Mouse (Mus musculus): ENCODE results near the gene Npy5r.
A peak's percentile ranks its signal among the peaks of the same experiment; 100 is the strongest.

Npy5r gene

DNA sequence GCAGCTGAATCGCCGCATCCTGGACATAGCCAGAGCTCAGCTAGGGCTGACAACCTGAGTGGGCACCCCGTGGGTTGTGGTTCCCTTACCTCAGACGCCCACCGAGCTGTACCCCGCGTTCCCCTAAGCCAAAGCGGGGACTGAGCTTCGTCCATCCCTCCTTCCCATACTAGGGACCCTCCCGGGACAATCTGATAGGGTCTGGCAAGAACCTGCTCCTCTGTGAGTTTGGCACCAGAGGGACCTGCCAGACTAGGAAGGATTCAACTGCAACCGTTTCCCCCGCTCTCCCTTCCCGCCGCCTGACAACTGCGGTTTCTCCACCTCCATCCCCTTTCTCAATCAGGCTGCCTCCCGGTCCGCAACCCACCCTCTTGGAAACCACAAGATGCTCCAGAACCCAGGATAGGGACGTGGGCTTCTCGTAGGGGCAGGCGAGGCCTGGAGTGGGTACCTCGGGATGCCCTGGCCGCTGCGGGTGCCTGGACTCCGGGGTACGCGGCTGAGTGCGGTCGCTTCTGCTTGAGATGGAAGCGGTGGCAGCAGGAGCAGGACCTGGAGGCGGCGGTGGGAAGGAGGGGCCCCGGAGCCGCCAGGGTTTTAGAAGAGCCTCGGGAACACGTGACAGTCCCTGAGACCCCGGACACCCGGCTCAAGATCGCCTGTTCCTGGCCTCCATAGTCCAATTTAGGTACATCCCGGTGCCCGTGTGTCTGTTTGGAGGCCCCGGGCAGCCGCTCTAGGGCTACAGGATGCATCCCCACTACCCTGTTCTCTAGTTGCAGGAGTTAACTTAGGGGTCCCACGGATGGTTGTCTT lies at the start of gene Npy5r:
Gene Npy5r (minus strand): TSS at position 618 of the 819 bp plus-strand sequence.
- no peak for DNase-seq (ENCODE audit: extremely low read depth, insufficient read length, low spot score)

DNA sequence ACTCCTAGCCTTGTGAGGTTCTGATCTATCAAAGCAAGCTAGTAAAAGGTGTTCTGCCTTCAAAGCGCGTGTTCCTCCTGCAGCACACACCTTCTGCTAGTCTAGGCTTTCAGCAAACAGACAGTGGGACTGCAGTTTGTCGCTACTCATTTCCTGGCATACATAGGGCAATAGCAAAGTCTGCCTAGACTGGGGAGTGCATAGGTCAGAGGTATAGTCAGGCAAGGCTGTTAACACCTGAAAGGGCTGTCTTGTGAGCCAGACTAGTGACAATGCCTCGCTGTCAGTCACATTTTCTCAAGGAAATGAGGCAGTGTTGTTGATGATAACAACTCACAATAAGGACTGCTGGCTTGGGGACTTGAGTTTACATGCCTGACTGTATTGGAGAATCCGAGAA lies 44.0 kb upstream of the Npy5r start:
- DNase-seq (ENCODE audit: extremely low read depth, insufficient read length, low spot score) = no peak

DNA sequence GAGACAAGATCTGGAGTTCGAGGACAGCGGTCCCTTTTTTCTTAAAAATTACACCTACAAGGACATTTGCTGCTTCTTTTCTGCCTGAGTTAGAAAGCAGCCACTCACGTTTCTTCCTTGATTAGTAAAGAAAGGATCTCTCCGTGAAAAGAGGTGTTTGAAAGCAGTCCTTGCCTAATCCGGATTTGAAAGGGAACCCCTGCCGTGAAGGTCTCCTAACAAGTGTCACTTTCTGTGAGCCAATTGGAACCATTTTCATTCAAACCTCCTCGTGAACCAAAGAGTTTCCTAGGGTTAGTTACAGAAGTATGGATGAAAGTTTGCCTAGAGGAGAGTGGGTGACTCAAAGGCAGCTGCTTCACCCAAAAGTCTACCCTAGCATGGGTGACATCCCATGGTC lies 41.5 kb upstream of the Npy5r start:
- no peak for DNase-seq (ENCODE audit: extremely low read depth, insufficient read length, low spot score)

DNA sequence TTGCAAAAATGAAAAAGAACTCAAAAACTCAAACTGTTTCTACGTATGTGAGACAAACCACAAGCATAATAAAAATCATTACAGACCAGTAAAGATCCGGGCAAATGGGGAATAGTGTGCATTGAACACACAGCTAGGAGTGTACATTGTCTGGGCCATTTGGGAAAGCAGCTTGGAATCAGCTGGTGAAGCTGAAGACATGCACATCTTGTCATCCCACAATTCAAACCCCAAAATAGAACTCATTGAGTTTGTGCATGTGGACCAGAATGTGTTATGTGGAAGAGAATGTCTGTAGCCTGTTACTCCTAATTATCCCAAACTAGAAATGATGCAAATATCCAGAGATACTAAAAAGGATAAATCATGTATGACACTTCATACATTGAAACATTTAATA lies 34.9 kb upstream of the Npy5r start:
- no peak for DNase-seq (ENCODE audit: extremely low read depth, insufficient read length, low spot score)

DNA sequence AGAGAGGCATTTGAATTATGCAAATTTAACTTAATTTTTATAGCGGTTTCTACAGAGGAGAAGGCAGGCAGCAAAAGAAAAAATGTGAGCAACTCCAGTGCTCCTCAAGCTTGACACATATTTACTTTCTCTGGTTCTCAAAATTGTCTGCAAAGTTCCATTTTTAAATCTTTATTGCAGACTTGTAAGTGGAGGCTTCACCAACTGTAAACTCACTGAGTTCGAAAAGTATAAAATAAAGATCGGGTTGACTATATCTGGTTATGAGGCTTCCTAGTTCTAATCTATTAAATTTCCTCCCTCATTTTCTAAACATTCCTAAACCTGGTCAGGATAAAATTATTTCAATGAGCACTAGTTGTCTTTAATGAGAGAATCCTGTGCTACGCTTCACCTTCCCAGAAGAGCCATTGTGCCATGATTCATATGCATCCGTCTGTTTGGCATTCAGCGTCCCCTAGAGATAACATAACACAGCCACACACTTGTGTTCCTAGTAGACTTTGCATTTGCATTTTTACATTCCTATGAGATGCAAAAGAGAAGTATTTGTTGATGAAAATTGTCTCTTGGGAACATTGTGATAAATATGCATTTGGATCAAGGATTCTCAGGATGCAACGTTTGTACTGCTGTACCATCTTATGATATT lies 26.5 kb upstream of the Npy5r start:
- no peak for DNase-seq (ENCODE audit: extremely low read depth, insufficient read length, low spot score)

DNA sequence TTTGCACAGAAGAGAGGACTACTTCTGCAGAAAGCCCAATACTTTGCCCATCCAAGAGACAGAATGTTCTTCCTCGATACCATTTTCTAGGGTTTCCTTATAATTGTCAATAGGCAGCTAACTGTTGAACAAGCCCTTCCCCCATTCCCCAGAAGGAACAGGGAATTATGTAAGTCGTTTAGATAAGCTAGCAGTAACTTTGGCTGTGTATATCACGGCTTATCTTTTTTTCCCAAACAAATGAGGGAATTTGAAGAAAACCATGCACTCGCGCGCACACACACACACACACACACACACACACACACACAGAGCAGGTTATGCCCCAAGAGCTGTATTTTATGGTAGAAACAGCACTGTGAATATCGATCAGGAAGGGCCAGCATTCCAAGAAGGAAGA lies 10.9 kb upstream of the Npy5r start:
- DNase-seq (ENCODE audit: extremely low read depth, insufficient read length, low spot score) = no peak

DNA sequence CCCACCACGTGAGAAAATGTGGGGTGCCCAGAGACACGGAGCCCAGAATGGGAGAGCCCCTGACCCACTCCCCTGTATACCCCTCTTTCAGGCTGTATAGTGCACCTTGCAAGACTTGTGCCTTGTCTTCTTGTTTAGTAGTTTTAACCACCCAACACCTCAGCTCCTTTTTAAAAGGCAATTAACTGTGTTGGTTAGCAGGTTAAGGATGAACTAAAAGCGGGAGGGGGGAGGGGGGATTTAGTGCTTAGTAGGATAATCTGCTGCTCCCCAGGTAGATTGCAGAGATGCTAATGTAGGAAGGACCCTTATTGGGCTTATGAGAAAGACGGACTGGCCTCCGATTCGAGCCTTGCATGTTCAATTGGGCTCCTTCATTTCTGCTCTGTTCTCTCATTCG lies 10.1 kb upstream of the Npy5r start:
- DNase-seq (ENCODE audit: extremely low read depth, insufficient read length, low spot score) = no peak

DNA sequence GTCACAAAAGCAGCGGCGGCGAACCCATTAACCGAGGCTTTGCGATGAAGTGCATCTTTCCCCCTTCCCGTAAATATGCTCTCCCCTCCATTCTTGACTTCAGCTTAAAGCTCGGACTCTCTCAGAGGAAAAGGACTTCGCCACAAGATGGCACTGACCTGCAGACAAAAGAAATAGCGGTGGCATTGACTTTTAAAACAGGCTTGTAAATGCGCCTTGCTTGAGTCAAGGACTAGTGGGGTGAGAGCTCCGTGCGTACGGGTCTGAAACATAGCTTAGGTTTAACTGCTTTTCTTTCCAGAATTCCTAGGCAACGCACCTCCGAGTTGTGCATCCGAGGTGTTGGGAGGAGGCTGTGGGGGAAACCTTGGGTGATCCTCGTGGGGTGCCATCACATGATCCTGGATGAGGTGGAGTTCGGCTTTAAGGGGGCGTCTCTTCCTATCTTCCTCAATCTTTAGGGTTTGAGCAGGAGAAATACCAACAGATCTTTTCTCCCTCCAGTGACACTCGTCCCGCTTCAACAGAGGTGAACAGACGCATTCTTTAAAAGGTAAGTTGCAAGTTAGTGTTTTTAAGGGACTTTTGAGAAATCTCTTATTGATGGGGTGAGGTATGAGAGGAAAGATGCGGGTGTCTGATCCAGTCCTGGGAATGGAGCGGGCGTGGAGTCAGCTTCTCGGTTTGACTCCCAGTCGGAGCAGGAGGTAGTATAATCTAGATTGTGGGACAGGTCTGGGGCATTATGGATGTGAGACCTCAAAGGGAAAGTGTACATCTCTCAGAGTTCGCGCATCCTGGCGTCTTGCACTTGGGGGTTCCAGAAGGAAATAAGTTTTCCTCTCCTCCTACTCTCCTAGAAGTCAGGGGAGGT lies 9.3 kb upstream of the Npy5r start, which contains the start of gene Npy1r:
Gene Npy1r (plus strand): TSS at position 223 of the 874 bp plus-strand sequence.
- DNase-seq (ENCODE audit: extremely low read depth, insufficient read length, low spot score) = no peak

DNA sequence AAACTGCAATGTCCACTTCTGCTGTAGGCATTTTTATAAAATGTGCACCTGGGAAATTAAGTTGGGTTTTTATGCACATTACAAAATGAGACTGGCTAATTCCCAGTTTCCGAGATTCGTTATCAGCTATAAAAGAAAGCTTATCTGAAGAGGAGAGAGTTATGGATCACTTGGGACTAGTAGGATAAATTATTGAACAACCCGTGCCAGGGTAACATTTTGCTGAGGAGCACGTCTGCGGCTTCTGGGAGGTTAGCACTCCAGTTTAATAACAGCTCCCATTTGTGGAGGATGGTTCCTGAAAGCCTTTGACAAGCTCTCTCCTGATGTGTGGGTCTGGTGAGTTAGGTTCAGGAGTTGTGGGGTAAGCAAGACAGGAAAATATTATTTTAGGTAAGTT lies 2.5 kb upstream of the Npy5r start:
- no peak for DNase-seq (ENCODE audit: extremely low read depth, insufficient read length, low spot score)

DNA sequence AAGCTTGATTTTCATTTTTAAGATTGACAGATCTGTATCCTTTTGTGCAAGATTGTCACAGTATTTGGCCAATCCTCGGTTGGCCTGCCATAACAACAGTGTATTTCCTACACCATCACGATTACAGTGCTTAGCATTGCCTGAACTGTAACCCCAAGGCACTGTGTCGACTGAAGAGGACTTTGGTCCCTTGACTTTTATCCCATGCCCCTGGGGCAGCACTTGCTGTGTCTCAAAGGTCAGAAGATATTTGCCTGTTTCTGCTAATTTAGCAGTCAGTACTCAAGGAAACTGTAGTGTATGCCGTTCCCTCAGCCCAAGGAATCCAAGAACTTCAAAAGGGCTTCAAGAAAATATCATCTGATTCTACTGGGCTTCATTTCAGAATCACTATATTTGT lies 871 bp upstream of the Npy5r start:
- DNase-seq (ENCODE audit: extremely low read depth, insufficient read length, low spot score) = no peak

DNA sequence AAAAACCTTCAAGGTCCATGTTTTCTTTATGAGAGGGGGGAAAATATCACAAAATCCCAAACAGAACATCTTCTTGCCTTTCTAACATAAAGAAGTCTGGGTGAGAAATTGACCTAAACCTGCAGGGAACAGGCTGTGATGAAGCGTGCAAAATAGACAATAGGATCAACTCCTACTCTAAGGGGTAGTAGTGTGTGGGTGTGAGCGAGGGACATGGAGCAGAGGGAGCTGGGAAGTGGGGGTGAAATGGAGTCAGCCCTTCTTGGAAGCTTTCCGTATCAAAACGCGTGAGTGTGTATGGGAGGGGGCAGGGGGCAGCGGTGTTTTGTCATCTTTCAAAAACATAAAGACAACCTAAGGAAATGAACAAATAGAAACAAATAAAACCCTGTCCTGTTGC lies 467 bp upstream of the Npy5r start:
- DNase-seq (ENCODE audit: extremely low read depth, insufficient read length, low spot score) = no peak

DNA sequence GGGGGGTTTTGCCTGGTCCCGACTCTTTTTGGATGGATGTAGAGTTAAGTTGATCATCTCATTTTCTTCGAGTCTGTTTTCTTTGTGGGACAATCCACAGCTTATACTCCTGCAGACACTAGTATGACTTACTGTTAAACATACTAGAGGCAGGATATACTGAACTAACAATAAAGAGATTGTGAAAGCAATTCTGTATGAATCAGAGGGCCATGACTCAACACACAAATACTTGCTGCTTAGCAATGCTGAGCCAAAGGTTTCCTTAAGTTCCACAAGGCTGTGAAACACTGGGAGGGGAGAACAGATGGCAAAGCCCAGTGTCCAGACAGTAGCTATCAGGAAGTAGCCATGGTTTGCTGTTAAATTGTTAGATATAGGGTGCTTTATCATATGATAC lies 6.7 kb downstream of the Npy5r start:
- peak; percentile 65 for DNase-seq (ENCODE audit: extremely low read depth, insufficient read length, low spot score)

DNA sequence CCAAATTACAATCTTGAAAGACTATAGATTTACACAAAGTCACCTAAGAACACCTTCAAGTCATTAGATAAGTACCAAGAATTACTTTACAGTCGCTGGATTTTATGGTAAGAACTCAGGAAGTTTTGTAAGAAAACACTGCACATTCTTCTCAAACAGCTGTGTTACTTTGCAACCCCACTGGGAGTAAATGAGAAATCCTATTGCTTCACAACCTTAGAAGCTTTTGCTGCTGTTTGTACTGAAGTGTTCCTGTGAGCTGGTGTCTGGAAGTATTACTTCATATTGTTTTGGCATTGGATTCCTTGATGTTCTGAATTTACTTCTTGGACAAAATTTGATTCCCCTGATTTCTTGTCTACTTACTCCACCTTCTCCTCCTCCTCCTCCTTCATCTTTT lies 57.2 kb downstream of the Npy5r start:
- no peak for DNase-seq (ENCODE audit: extremely low read depth, insufficient read length, low spot score)

Measured in 3134 (cell line).